ENCODE assay signal across 21 mouse cellular contexts in genomic region chr14:91852258-91852657, GRCm38 (mm10).
DNase-seq lines count a peak whose midpoint lies in the region; ATAC-seq and TF ChIP-seq lines count a peak whose summit lies in the region.
"Had no signal": no experiment of that assay in that cellular context is flagged by ENCODE, and none has a peak within 500 bp of the region (broad histone marks: within the 10 kb centered on the region; RNA-seq: fewer than 3 reads in every experiment).

No protein-coding gene starts in this region.

- H3K27me3 ChIP-seq in limb, embryonic 12.5 days, result no peaks in the 10 kb centered on the region
- H3K27me3 ChIP-seq in limb, embryonic 10.5 days (ENCODE audit: low read depth, poor library complexity, severe bottlenecking), result no peaks in the 10 kb centered on the region
- H3K27me3 ChIP-seq in limb, embryonic 13.5 days, result no peaks in the 10 kb centered on the region
- H3K27me3 ChIP-seq in limb, embryonic 14.5 days (ENCODE audit: control insufficient read depth, insufficient read depth, low read length), result no peaks in the 10 kb centered on the region
- H3K27me3 ChIP-seq: CH12.LX, Patski had no signal

- H3K27ac ChIP-seq in limb, embryonic 12.5 days, result no peak overlapping the region
- H3K27ac ChIP-seq in limb, embryonic 10.5 days, result no peak overlapping the region
- H3K27ac ChIP-seq in limb, embryonic 13.5 days, result no peak overlapping the region
- no peak overlapping the region for H3K27ac ChIP-seq in limb, embryonic 14.5 days (replicated peaks; ENCODE audit: low read depth, low read length)

- peaks cover 5% of the 10 kb centered on the region; the same call in 1 of the 2 replicates for H3K9me3 ChIP-seq in limb, embryonic 12.5 days
- H3K9me3 ChIP-seq in limb, embryonic 10.5 days (replicated peaks), result no peaks in the 10 kb centered on the region
- no peaks in the 10 kb centered on the region for H3K9me3 ChIP-seq in limb, embryonic 13.5 days
- no peaks in the 10 kb centered on the region for H3K9me3 ChIP-seq in limb, embryonic 14.5 days (ENCODE audit: control insufficient read depth, low read length)

- H3K4me1 ChIP-seq in limb, embryonic 12.5 days (replicated peaks), result no peaks in the 10 kb centered on the region
- no peaks in the 10 kb centered on the region for H3K4me1 ChIP-seq in limb, embryonic 10.5 days
- H3K4me1 ChIP-seq in limb, embryonic 13.5 days, result no peaks in the 10 kb centered on the region
- H3K4me1 ChIP-seq in limb, embryonic 14.5 days (ENCODE audit: control insufficient read depth, insufficient read depth, low read length), result no peaks in the 10 kb centered on the region
- H3K4me1 ChIP-seq in lung, adult 2 months (ENCODE audit: control insufficient read depth, insufficient read depth, low read length), result no peaks in the 10 kb centered on the region

- no peak overlapping the region for H3K4me2 ChIP-seq in limb, embryonic 12.5 days
- H3K4me2 ChIP-seq in limb, embryonic 13.5 days (replicated peaks), result no peak overlapping the region
- no peak overlapping the region for H3K4me2 ChIP-seq in limb, embryonic 14.5 days (replicated peaks; ENCODE audit: low read depth, low read length, severe bottlenecking)

- no peak for TF ChIP-seq CTCF in lung, adult 2 months (IDR thresholded peaks at IDR 0.05; ENCODE audit: insufficient read depth, low read length)

- H3K4me3 ChIP-seq in limb, embryonic 12.5 days (replicated peaks), result no peak overlapping the region
- H3K4me3 ChIP-seq in limb, embryonic 10.5 days, result no peak overlapping the region
- no peak overlapping the region for H3K4me3 ChIP-seq in limb, embryonic 13.5 days
- H3K4me3 ChIP-seq in limb, embryonic 14.5 days (replicated peaks; ENCODE audit: low read length), result no peak overlapping the region
- H3K4me3 ChIP-seq in lung, adult 2 months (replicated peaks; ENCODE audit: extremely low read depth, low read depth, low read length), result no peak overlapping the region

- DNase-seq in limb, embryonic 10.5 days (ENCODE audit: low spot score), result no peak
- peak; percentile 10 for DNase-seq in limb, embryonic 14.5 days (ENCODE audit: low spot score)
- DNase-seq in lung, adult 2 months, result no peak
- no peak for DNase-seq in gastrocnemius, postnatal 25 days
- DNase-seq: adrenal gland, adult 2 months; adrenal gland, adult 8-10 months; adrenal gland, postnatal 10 days; adrenal gland, postnatal 14 days; adrenal gland, postnatal 25 days; adrenal gland, postnatal 36 days; B cell, adult 2 months; cerebellum, adult 11 months; cerebellum, adult 11-12 months; cerebellum, adult 18-20 months had no signal

- no peak for TF ChIP-seq POLR2A in limb, embryonic 14.5 days (IDR thresholded peaks at IDR 0.05; ENCODE audit: borderline replicate concordance, extremely low read depth, insufficient read depth, insufficient read length)
- no peak for TF ChIP-seq POLR2A in lung, adult 2 months (IDR thresholded peaks at IDR 0.05; ENCODE audit: borderline replicate concordance, extremely low read depth, low read depth, low read length)

- no peak overlapping the region for H3K9ac ChIP-seq in limb, embryonic 12.5 days (replicated peaks)
- H3K9ac ChIP-seq in limb, embryonic 13.5 days, result no peak overlapping the region
- H3K9ac ChIP-seq in limb, embryonic 14.5 days (ENCODE audit: low read depth, low read length, severe bottlenecking), result no peak overlapping the region

- WGBS in limb, embryonic 12.5 days, result 68% methylated on average over 8 of the region's 8 CpGs
- WGBS in limb, embryonic 10.5 days, result 92% methylated on average over 8 of the region's 8 CpGs
- WGBS in limb, embryonic 13.5 days, result 44% methylated on average over 8 of the region's 8 CpGs
- WGBS in limb, embryonic 14.5 days, result 39% methylated on average over 8 of the region's 8 CpGs
- 86% methylated on average over 8 of the region's 8 CpGs for WGBS in lung, adult 2 months

- ATAC-seq in limb, embryonic 12.5 days (ENCODE audit: insufficient number of reproducible peaks, insufficient read depth, low FRiP score, low TSS enrichment, low read depth), result peak; percentile 59; the same call in 1 of the 2 replicates
- peak; percentile 87; the same call in 1 of the 2 replicates for ATAC-seq in limb, embryonic 13.5 days (ENCODE audit: low FRiP score, low read depth)
- ATAC-seq in limb, embryonic 14.5 days (ENCODE audit: low FRiP score, low read depth), result peak; percentile 72
- ATAC-seq: activated CD4-positive, CD25-positive, alpha-beta regulatory T cell, adult 4 months; CD4-positive, CD25-positive, alpha-beta regulatory T cell, adult 4 months; Patski had no signal

- no peaks in the 10 kb centered on the region for H3K36me3 ChIP-seq in limb, embryonic 12.5 days
- H3K36me3 ChIP-seq in limb, embryonic 10.5 days, result no peaks in the 10 kb centered on the region
- no peaks in the 10 kb centered on the region for H3K36me3 ChIP-seq in limb, embryonic 13.5 days
- H3K36me3 ChIP-seq in limb, embryonic 14.5 days (ENCODE audit: control insufficient read depth, insufficient read depth, low read length), result no peaks in the 10 kb centered on the region
- H3K36me3 ChIP-seq: G1E had no signal
